Mouse (Mus musculus): ENCODE results near the gene Pskh1. TPM values are rescaled to one million over a fixed set of nuclear protein-coding genes. Genes with fewer than 3 reads are reported as not detected.

The Pskh1 gene
- 10 to 100 TPM; 12.3 TPM for total RNA-seq (2023)

GRCm38 (mm10) chr8:105900180-105900940 lies at the start of gene Pskh1:
Gene Pskh1, plus strand, starts transcription at chr8:105900441.

DNA sequence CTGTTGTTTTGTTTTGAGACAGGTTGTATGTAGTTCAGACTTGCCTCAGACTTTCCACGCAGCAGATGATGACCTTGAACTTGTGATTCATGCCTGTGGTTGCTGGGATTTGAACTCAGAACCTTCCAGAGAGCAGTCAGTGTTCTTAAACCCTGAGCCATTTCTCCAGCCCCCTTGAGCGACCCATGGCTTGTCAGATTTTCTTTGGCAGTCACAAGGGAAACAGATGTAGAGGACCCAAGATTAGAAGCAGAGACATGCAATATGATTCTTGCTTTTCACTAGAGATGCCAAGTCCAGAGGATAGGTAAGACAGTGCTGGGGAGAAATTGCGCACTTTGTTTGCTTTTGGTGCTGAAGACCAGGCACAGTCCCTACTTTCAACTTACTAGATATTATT lies 47.1 kb upstream of the Pskh1 start, which contains the start of gene Cenpt:
Cenpt (minus strand) TSS at position 101 of the 400 bp plus-strand sequence.

GRCm38 (mm10) chr8:105854715-105855216 lies 45.5 kb upstream of the Pskh1 start, which contains the start of gene Thap11:
Gene Thap11, plus strand, starts transcription at chr8:105855132.

DNA sequence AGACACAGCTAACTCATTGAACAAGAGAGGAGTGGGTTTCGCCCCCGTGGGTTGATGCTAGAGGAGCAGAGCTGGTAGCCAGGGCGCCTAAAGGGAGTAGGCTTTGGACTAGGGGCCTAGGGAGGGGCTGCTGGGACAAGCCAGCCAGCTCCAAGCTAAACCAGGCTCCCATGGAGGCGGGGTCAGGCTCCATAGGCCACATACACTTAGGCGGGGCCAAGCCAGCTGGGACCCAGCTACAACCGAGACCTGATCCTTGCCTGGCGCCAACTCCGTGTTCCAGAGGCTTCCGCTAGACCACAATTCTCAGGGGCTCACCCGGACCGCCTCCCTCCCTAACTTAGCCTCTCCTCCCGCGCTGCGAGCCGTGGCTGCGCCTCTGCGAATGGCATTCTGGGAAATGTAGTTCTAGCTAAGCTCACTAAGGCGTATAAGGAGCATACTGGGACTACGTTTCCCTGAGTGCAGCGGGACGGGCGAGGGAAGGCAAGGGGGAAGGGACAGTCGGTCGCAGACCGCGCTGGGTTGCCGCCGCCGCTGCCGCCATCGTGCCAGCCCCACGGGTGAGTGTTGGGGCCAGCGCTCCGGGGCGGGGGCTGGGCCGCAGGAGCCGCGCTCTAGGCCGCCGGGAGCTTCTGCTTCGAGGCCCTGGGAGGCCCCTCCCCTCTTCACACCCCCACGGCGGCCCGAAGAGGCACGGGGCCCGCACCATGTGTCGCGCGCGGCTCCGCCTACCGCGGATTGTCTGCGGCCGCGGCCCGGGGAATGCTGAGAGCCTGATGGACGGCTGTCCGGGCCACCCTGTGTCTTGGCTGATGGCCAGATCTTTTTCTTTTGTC lies 39.9 kb upstream of the Pskh1 start, which contains the start of gene Nutf2:
Nutf2 (plus strand) TSS at position 438 of the 839 bp plus-strand sequence.

DNA sequence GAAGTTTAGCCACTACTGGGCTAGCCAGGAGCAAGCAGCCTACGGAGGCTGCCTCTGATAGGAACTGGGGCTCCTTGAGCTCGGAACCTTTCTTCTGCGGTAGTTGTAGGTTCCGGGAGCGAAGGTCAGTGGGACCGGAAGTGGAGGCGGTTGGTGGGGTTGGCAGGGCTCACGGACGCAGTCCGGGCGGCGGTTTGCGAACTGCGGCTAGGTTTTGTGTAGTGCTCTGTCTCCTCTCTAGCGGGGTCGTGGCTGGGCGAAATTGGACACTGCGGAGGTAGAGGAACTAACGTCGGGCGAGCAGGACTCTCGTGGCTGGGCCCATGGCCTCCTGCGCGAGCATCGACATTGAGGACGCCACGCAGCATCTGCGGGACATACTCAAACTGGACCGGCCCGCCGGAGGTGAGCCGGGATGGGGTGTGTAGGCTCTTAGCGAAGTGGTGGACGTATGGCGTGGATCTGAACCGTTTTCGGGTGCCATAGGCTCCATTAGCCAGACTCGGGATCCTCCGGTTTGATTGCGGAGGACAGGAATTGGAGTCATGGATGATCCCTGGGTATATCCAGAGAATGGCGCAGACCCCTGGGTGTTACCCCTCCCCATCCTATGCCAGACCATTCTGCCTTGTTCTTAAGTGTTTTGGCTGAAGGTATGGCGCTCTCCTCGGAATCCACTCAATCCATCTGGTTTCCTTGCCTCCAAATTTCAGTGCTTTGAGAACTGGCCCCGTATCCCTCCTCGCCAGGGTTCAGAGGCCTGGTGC lies 19.3 kb upstream of the Pskh1 start, which contains the start of gene Edc4:
Edc4 (plus strand) TSS at position 128 of the 767 bp plus-strand sequence.

GRCm38 (mm10) chr8:105893339-105893738 lies 6.9 kb upstream of the Pskh1 start, which contains the start of gene Nrn1l:
Gene Nrn1l, plus strand, starts transcription at chr8:105893567.

GRCm38 (mm10) chr8:105933762-105934161 lies 33.5 kb downstream of the Pskh1 start, which contains the start of gene Ctrl:
Gene Ctrl, minus strand, starts transcription at chr8:105933862.

DNA sequence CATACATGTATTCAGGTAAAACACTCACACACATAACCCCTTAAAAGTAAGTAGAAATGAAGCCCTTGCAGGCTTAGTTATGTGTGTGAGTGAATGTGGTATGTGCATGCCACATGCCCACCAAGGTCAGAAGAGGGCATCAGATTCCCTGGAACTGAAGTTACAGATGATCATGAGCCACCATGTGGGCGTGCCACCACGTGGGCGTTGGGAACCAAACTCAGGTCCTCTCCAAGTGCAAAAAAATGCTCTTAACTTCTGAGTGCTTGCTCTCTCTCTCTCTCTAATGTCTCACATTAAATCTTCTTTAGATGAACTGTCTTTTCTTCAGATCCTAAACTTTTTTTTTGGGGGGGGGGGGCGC lies 38.0 kb downstream of the Pskh1 start, which contains the start of gene Psmb10:
Psmb10 (minus strand) TSS at position 139 of the 364 bp plus-strand sequence.

DNA sequence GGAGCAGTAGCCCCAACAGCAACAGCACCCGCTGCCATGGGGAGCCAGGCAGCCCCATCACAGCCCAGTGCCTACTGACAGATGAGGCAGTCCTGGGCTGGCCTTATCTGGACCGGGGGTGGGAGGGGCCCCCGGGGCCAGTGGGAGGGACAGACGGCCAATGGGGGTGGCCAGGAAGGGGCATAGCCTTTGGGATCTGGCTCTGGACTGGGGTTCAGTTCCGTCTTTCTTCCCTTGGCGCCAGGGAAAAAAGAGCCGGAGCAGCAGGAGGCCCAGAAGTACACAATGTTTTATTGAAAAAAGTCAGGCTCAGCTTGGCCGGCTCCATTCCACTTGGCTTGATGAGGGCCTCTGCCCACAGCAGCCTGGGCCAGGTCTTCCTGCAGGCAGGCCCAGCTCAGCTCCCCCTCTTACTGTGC lies 43.1 kb downstream of the Pskh1 start, which contains the start of gene Lcat:
Lcat (minus strand) TSS at position 62 of the 419 bp plus-strand sequence.

DNA sequence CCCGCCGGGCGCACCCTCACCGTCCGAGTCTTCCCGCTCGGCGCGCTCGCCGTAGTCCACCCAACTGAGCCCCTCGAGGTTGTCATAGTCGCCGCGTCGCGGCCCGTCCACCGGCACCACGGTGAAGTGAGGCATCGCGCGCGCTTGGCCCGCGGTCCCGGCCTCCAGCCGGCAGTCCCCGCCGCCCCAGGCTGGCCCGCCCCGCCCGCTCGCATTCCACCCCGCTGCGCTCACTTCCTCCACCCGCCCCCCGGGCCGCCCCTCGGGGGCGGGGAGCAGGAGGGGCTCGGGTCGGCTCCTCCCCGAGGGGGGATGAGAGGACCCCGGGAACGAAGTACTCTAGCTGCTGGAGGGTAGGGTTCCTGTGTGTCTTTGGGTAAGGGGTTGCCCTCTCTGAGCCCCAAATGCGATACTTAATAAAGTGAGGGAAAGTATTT lies 65.7 kb downstream of the Pskh1 start, which contains the start of gene Slc12a4:
Slc12a4 (minus strand) TSS at position 193 of the 437 bp plus-strand sequence.

DNA sequence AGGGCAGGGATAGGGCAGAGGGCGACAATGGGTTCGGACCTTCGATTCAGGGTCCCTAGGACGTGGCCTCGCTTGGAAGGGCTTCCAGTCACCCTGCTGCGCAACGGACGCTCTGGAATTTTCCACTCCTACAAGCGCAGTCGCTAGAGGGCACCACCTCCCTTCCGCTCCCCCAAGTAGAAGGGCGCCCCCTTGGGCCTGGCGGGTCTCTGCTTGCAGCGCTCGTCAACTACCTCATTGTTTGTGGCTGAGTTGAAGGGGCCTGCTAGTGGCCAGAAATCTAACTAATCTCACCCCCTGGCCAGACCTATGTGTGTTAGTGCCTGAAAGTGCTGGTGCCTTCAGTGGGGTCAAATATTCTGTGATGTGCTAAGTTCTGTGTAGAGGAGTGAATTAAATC lies 79.1 kb downstream of the Pskh1 start, which contains the start of gene Dpep3:
Dpep3 (minus strand) TSS at position 105 of the 400 bp plus-strand sequence.

Other genes with a start within 250 kb of the Pskh1 start
- 10 to 100 TPM in 1 of 2 experiments, 1 to 10 TPM in 1; 9.1 to 10.2 TPM for gene Carmil2, start 214.2 kb upstream of the Pskh1 start, total RNA-seq (2023)
- 10 to 100 TPM; 28.2 to 31.5 TPM for gene Acd, start 199.3 kb upstream of the Pskh1 start, total RNA-seq (2023)
- gene Pard6a, start 199.3 kb upstream of the Pskh1 start, total RNA-seq (2023) = 1 to 10 TPM; 6.2 to 9.9 TPM
- not detected for gene 4933405L10Rik, start 192.8 kb upstream of the Pskh1 start, total RNA-seq (2023)
- 10 to 100 TPM in 1 of 2 experiments, 1 to 10 TPM in 1; 8.0 to 10.5 TPM for gene Enkd1, start 192.2 kb upstream of the Pskh1 start, total RNA-seq (2023)
- 1 to 10 TPM; 1.1 to 1.4 TPM for gene Gfod2, start 141.8 kb upstream of the Pskh1 start, total RNA-seq (2023)
- gene Ranbp10, start 73.1 kb upstream of the Pskh1 start, total RNA-seq (2023) = 10 to 100 TPM; 23.7 to 27.3 TPM
- not detected for gene Tsnaxip1, start 72.7 kb upstream of the Pskh1 start, total RNA-seq (2023)
- gene Cenpt, start 47.2 kb upstream of the Pskh1 start, total RNA-seq (2023) = 10 to 100 TPM; 15.2 to 21.5 TPM
- gene Thap11, start 45.3 kb upstream of the Pskh1 start, total RNA-seq (2023) = 10 to 100 TPM; 35.7 to 39.1 TPM
- gene Nutf2, start 39.9 kb upstream of the Pskh1 start, total RNA-seq (2023) = 10 to 100 TPM; 15.1 to 22.8 TPM
- gene Edc4, start 19.6 kb upstream of the Pskh1 start, total RNA-seq (2023) = 10 to 100 TPM; 36.1 to 38.5 TPM
- gene Nrn1l, start 6.9 kb upstream of the Pskh1 start, total RNA-seq (2023) = not detected
- under 1 TPM; 0.42 to 0.68 TPM for gene Ctrl, start 33.4 kb downstream of the Pskh1 start, total RNA-seq (2023)
- gene Psmb10, start 38.0 kb downstream of the Pskh1 start, total RNA-seq (2023) = 10 to 100 TPM; 62.2 to 79.9 TPM
- gene Lcat, start 42.9 kb downstream of the Pskh1 start, total RNA-seq (2023) = under 1 TPM; 0.51 to 0.59 TPM
- 1 to 10 TPM; 9.6 to 9.8 TPM for gene Slc12a4, start 65.7 kb downstream of the Pskh1 start, total RNA-seq (2023)
- gene Dpep3, start 79.0 kb downstream of the Pskh1 start, total RNA-seq (2023) = not detected
- gene Dus2, start 90.9 kb downstream of the Pskh1 start, total RNA-seq (2023) = 1 to 10 TPM; 7.5 to 9.8 TPM
- not detected for gene Dpep2nb, start 105.5 kb downstream of the Pskh1 start, total RNA-seq (2023)
- gene Ddx28, start 111.4 kb downstream of the Pskh1 start, total RNA-seq (2023) = 1 to 10 TPM; 5.3 to 7.1 TPM
- gene Nfatc3, start 158.4 kb downstream of the Pskh1 start, total RNA-seq (2023) = 10 to 100 TPM; 46.6 to 49.5 TPM
- not detected for gene Esrp2, start 236.5 kb downstream of the Pskh1 start, total RNA-seq (2023)
- gene Pla2g15, start 250.0 kb downstream of the Pskh1 start, total RNA-seq (2023) = 10 to 100 TPM; 18.4 to 18.7 TPM

Measured in neutrophil, adult 83 days (primary cell).